Mouse (Mus musculus): ENCODE results near the gene 2900026A02Rik.

DNA sequence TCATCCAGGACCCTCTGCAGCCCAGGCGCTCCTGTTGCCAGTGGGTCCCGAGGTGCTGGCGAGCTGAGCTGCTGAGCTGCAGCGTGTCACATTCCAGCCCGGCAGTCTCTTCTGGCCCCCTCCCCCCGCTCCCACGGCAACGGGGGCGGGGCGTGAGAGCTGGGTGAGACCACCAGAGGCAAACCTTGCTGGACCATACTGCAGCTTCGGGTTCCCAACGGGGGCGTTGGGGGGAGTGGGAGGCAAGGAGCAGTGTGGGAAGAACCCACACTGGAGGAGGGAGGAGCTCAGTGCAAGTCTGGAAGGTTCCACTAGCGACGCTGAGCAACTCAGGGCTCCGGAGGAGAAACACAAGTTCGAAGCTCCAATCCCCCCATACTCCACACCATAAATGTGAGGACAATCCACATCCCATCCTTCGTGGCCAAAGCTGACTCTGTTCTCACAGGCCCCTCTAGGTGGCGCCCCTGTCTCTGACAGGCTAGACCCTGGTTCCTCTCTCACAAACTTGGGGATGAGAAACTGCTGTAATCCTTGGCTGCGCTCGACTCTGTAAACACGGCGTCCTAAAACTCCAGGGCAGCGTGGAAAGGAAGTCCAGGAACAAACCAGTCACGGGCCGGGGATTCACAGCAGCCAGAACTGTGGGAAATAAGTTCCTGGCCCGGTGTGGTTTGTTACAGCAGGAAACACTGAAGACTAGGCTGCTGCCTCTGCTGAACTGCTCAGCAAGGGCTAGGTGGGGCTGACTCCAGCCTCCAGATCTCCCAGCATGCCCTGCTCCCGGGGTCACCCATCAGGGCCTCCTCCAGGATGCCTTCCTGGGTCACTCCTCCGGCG is 41.0 kb downstream of the 2900026A02Rik start:
- TF ChIP-seq ZC3H11A (IDR thresholded peaks at IDR 0.05; ENCODE audit: borderline replicate concordance, low read depth, low read length) (peak; percentile 26; the same call in 1 of the 2 replicates), HCFC1 (IDR thresholded peaks at IDR 0.05; ENCODE audit: borderline replicate concordance, insufficient read depth, low read length) (peak; percentile 35; the same call in 1 of the 2 replicates), CHD2 (IDR thresholded peaks at IDR 0.05; ENCODE audit: low read depth, low read length) (no peak), MAFK (IDR thresholded peaks at IDR 0.05; ENCODE audit: insufficient read depth, low read depth, low read length) (no peak), ZNF384 (IDR thresholded peaks at IDR 0.05; ENCODE audit: low read depth, low read length) (no peak)

All from ES-E14 (cell line).